10 mouse cellular contexts compared by ENCODE assay signal in the genomic region with DNA sequence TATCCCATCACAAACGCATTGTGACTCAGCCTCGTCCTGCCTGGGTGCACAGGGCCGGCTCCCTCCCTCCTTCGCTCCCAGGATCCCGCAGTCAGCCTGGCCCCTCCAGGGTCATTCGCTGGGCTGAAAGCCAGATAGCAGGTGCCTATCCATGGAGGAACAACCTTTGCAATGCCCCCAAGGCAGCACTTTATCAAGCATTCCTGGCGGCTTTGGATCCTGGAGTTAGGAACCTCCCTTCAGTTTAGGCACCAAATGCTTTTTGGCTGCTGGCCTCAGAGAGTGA.
DNase-seq lines count a peak whose midpoint lies in the region; ATAC-seq lines count a peak whose summit lies in the region.
"Had no signal": no experiment of that assay in that cellular context is flagged by ENCODE, and none has a peak within 500 bp of the region (broad histone marks: within the 10 kb centered on the region; RNA-seq: fewer than 3 reads in every experiment).

No protein-coding gene starts in this region.

- no peak for ATAC-seq in monocyte, adult 5-6 weeks (replicated peaks; ENCODE audit: insufficient number of reproducible peaks, low FRiP score, low TSS enrichment, poor library complexity, severe bottlenecking)
- ATAC-seq: CD4-positive, CD25-positive, alpha-beta regulatory T cell, adult 4 months had no signal

- DNase-seq in left cerebral cortex, postnatal 4 days = peak; percentile 32
- no peak for DNase-seq in left cerebral cortex, adult 18-20 months (ENCODE audit: low spot score in 2 of 2)
- DNase-seq in adrenal gland, adult 8-10 months = peak; percentile 74
- peak; percentile 72 to 73 for DNase-seq in heart, postnatal 10 days
- peak; percentile 74 to 75 for DNase-seq in kidney, postnatal 36 days
- DNase-seq in right cerebral cortex, postnatal 4 days = no peak
- no peak for DNase-seq in left cerebral cortex, adult 8-10 months (ENCODE audit: low spot score in 2 of 2)
- DNase-seq: liver, embryonic 13.5 days had no signal

- intact Hi-C loops in left cerebral cortex, postnatal 4 days (cut with DNase I) = no loop called here
- intact Hi-C loops in heart, postnatal 10 days (cut with DNase I) = no loop called here

Comparison
In these comparisons a context has a peak if more than half of its experiments do, and no peak if none do; other contexts are left out.
1. DNase-seq: peak in left cerebral cortex, postnatal 4 days (single experiment), adrenal gland, adult 8-10 months (single experiment), heart, postnatal 10 days (2 of 2) and kidney, postnatal 36 days (2 of 2); none in left cerebral cortex, adult 18-20 months (0 of 2), right cerebral cortex, postnatal 4 days (single experiment) and left cerebral cortex, adult 8-10 months (0 of 2).